Mouse (Mus musculus): ENCODE measurements around the gene Wdr25.

- TF ChIP-seq POLR2A (IDR thresholded peaks at IDR 0.05; ENCODE audit: insufficient read depth, low read depth, low read length), result no peak
- no peak for TF ChIP-seq CTCF (IDR thresholded peaks at IDR 0.05; ENCODE audit: insufficient read depth, low read depth, low read length)
These were observed 45.9 kb downstream of the Wdr25 start for GRCm38 (mm10) chr12:108939317-108939716.

All from olfactory bulb, adult 2 months (tissue).